Mouse (Mus musculus) spleen, adult 18-20 months (tissue): ENCODE measurements around the gene Gm20909.
"Not testable (repeated sequence)": the region's sequence is repeated elsewhere in the genome, so short reads cannot be mapped to it uniquely, and the experiment has no call there.

Experiments used
- DNase-seq, 2 experiments: peaks; one replicate each; pipeline ENCODE4 v3.0.0; 2022; ENCODE audit warnings: mixed read lengths in 2 of 2

Gm20909 gene

GRCm38 (mm10) chrY:21164270-21164669, at the start of gene Gm20909:
Gm20909 (plus strand) TSS chrY:21164570.
- DNase-seq = not testable (repeated sequence)
